Mouse (Mus musculus) liver, postnatal 0 days (tissue): ENCODE results near the gene Prkcb. TPM values are rescaled to one million over a fixed set of nuclear protein-coding genes. Genes with fewer than 3 reads are reported as not detected.

ENCODE experiments used
- ATAC-seq: fragments of 200-750 bp; cut with Nextera tagmentation; 2 replicates; pipeline ENCODE4 v1.8.0; 2017; ENCODE audit warnings: mild to moderate bottlenecking, moderate library complexity
- DNase-seq: peaks from one replicate; pipeline ENCODE4 v3.0.0-alpha.2; 2016
- H3K27ac ChIP-seq: fragments of 300-500 bp; sonication (generic); 2 replicates; pipeline ENCODE4 v1.5.1; 2014; ENCODE audit warnings: antibody characterized with exemption, moderate library complexity, mild to moderate bottlenecking, low read depth
- H3K27me3 ChIP-seq: fragments of 300-500 bp; sonication (generic); 2 replicates; pipeline ENCODE4 v1.6.1; 2014; ENCODE audit warnings: low read length, control low read depth, mixed read lengths; ENCODE audit not compliant: insufficient read depth
- H3K36me3 ChIP-seq: fragments of 300-500 bp; sonication (generic); replicated peaks from 2 replicates; pipeline ENCODE4 v1.6.1; 2014; ENCODE audit warnings: mild to moderate bottlenecking, control low read depth, low read length, moderate library complexity, mixed read lengths; ENCODE audit not compliant: insufficient read depth
- H3K4me1 ChIP-seq: fragments of 300-500 bp; sonication (generic); 2 replicates; pipeline ENCODE4 v1.6.1; 2014; ENCODE audit warnings: antibody characterized with exemption, mild to moderate bottlenecking, control low read depth; ENCODE audit not compliant: insufficient read depth
- H3K4me2 ChIP-seq: fragments of 300-500 bp; sonication (generic); 2 replicates; pipeline ENCODE4 v1.6.1; 2014; ENCODE audit warnings: low read depth, mild to moderate bottlenecking, low read length, moderate library complexity, mixed read lengths
- H3K4me3 ChIP-seq: fragments of 300-500 bp; sonication (generic); 2 replicates; pipeline ENCODE4 v1.5.1; 2014; ENCODE audit warnings: low read depth, low read length
- H3K9ac ChIP-seq: fragments of 300-500 bp; sonication (generic); replicated peaks from 2 replicates; pipeline ENCODE4 v1.6.1; 2014; ENCODE audit warnings: mild to moderate bottlenecking, moderate library complexity
- H3K9me3 ChIP-seq: fragments of 300-500 bp; sonication (generic); 2 replicates; pipeline ENCODE4 v1.6.1; 2016; ENCODE audit warnings: mild to moderate bottlenecking, control low read depth, low read length, mixed read lengths
- CTCF ChIP-seq: sonication (generic); IDR thresholded peaks from 2 replicates; pipeline ENCODE4 v1.5.1; 2016; ENCODE audit warnings: antibody characterized with exemption, low read depth
- EP300 ChIP-seq: IDR thresholded peaks from 2 replicates; pipeline ENCODE4 v1.6.1; 2016; ENCODE audit warnings: antibody characterized with exemption, low read depth, mild to moderate bottlenecking
- WGBS: fragments of 180-500 bp; shearing (Covaris S2); extraction: QIAGEN DNeasy Blood & Tissue Kit; methylation state at CpG from one replicate; pipeline ENCODE4 v1.1.7; 2014; ENCODE audit not compliant: insufficient replicate concordance; 5-methylcytosine and 5-hydroxymethylcytosine counted together
- polyA plus RNA-seq: library from polyadenylated mRNA; unstranded; fragments of >200 nt; fragmentation: Nextera tagmentation; extraction: Ambion mirVana; gene quantifications from 2 replicates; pipeline ENCODE4 v1.2.1, GENCODE M21; 2015

Prkcb gene
- polyA plus RNA-seq, 1 experiment from 2014 or later: 8.1 TPM

DNA sequence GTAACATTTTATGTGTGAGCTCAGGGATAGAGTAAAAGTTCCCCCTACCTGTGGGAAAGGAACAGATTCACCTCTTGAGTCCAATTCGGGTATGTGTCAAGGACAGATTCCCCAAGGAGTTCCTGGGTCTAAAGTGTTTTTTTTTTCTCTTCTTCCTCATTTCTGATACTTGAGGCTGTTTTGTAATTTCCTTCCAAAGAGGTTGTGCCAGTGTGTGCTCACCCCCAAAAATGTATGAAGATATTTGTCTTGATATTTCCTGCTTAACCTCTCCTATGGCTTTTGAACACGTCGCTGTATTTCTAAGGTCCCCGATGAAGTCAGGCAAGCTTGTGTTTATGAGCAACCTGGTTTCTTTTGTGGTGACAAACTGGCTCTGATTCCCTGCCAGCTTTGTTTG lies 30.0 kb upstream of the Prkcb start:
- Histone ChIP-seq H3K4me1 (peaks cover 2% of the 10 kb centered on the region), H3K27me3 (no peaks in the 10 kb centered on the region), H3K36me3 (no peaks in the 10 kb centered on the region), H3K4me2 (no peak overlapping the region), H3K9me3 (no peaks in the 10 kb centered on the region), H3K4me3 (no peak overlapping the region), H3K9ac (no peak overlapping the region), H3K27ac (peak overlapping the region; percentile 44; the same call in 1 of the 2 replicates)
- DNase-seq: no peak
- no peak for ATAC-seq
- WGBS: 58% methylated on average over 4 of the region's 4 CpGs
- no peak for TF ChIP-seq CTCF
- no peak for TF ChIP-seq EP300

DNA sequence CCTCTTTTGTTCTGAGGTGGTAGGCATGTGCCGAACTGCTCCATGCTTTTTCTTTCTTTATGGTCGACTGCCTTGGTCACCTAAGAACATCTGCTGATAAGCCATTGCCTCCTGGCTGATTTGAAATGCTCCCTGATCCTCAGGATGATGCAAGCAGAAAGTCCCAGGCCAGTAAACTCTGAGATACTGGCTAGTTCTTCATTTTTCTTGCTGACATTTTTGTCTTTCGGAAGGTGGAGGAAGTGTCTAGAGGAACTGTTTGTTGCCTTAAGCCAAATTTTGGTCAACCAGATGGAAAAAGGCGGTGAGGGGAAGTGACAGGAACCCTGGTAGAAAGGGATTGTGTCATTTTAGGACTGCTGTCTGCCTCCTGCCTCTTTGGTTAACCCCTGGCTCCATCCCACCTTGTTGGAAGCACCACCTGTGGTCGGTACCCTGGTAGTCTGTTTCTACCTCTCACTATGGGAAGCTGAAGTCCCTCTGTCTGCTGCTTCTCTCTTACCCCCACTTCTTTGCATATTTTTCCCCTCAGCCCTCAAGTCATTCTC lies 28.4 kb upstream of the Prkcb start:
- Histone ChIP-seq H3K27ac (peak overlapping the region; percentile 57), H3K36me3 (no peaks in the 10 kb centered on the region), H3K4me3 (no peak overlapping the region), H3K9ac (no peak overlapping the region), H3K9me3 (no peaks in the 10 kb centered on the region), H3K4me1 (peaks cover 2% of the 10 kb centered on the region), H3K27me3 (no peaks in the 10 kb centered on the region), H3K4me2 (no peak overlapping the region)
- WGBS: 51% methylated on average over 5 of the region's 5 CpGs
- TF ChIP-seq CTCF: no peak
- no peak for TF ChIP-seq EP300
- ATAC-seq (peak; percentile 31; the same call in 1 of the 2 replicates), DNase-seq (no peak)

- no peaks in the 10 kb centered on the region for H3K9me3 ChIP-seq
- H3K27ac ChIP-seq: no peak overlapping the region
- no peak overlapping the region for H3K4me3 ChIP-seq
- no peaks in the 10 kb centered on the region for H3K36me3 ChIP-seq
- no peak for DNase-seq
- WGBS: 64% methylated on average over 4 of the region's 4 CpGs
- TF ChIP-seq CTCF (no peak), EP300 (no peak)
- no peak overlapping the region for H3K4me2 ChIP-seq
- no peak overlapping the region for H3K9ac ChIP-seq
- no peaks in the 10 kb centered on the region for H3K27me3 ChIP-seq
- ATAC-seq: no peak
- no peaks in the 10 kb centered on the region for H3K4me1 ChIP-seq
Measured at GRCm38 (mm10) chr7:122268983-122269486, 19.5 kb upstream of the Prkcb start.

DNA sequence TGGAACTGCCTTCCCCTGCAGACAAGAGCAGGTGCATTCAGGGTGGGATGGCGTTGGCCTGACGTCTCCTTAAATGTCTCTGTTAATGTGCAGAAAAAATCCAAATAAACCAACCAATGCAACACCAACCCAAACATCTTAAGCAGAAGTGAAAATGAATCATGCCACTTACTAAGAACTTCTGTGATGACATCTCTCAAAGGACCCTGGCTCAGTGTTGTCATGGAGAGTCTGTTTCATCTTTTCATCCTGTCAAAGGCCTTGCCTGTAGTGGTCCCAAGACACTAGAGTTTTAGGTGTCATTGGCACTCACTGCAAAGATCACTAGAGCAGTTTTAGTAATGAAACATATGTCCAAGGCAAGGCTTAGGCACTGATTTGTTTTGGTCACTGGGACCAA lies 16.2 kb upstream of the Prkcb start:
- H3K4me2 ChIP-seq: no peak overlapping the region
- H3K4me1 ChIP-seq: no peaks in the 10 kb centered on the region
- WGBS: 94% methylated on average over 2 of the region's 2 CpGs
- no peaks in the 10 kb centered on the region for H3K9me3 ChIP-seq
- H3K27ac ChIP-seq: no peak overlapping the region
- TF ChIP-seq EP300 (no peak), CTCF (no peak)
- ATAC-seq (no peak), DNase-seq (no peak)
- H3K9ac ChIP-seq: no peak overlapping the region
- H3K27me3 ChIP-seq: no peaks in the 10 kb centered on the region
- H3K4me3 ChIP-seq: no peak overlapping the region
- no peaks in the 10 kb centered on the region for H3K36me3 ChIP-seq

- ATAC-seq: no peak
- Histone ChIP-seq H3K4me2 (no peak overlapping the region), H3K4me3 (no peak overlapping the region), H3K9me3 (no peaks in the 10 kb centered on the region), H3K9ac (no peak overlapping the region), H3K27ac (no peak overlapping the region), H3K27me3 (no peaks in the 10 kb centered on the region), H3K4me1 (no peaks in the 10 kb centered on the region), H3K36me3 (no peaks in the 10 kb centered on the region)
- WGBS: 81% methylated on average over 9 of the region's 9 CpGs
- TF ChIP-seq EP300 (no peak), CTCF (no peak)
- no peak for DNase-seq
Measured at GRCm38 (mm10) chr7:122279580-122279979, 9.0 kb upstream of the Prkcb start.

GRCm38 (mm10) chr7:122280334-122280733 lies 8.2 kb upstream of the Prkcb start:
- Histone ChIP-seq H3K27me3 (no peaks in the 10 kb centered on the region), H3K27ac (no peak overlapping the region), H3K4me2 (no peak overlapping the region), H3K4me1 (no peaks in the 10 kb centered on the region), H3K9ac (no peak overlapping the region), H3K4me3 (no peak overlapping the region), H3K9me3 (no peaks in the 10 kb centered on the region), H3K36me3 (no peaks in the 10 kb centered on the region)
- ATAC-seq: no peak
- no peak for TF ChIP-seq EP300
- no peak for TF ChIP-seq CTCF
- no peak for DNase-seq
- 43% methylated on average over 2 of the region's 2 CpGs for WGBS

- no peak overlapping the region for H3K4me2 ChIP-seq
- H3K36me3 ChIP-seq: no peaks in the 10 kb centered on the region
- WGBS: 64% methylated on average over 2 of the region's 2 CpGs
Measured at GRCm38 (mm10) chr7:122282584-122282983, 6.0 kb upstream of the Prkcb start.

More at GRCm38 (mm10) chr7:122282584-122282983, 6.0 kb upstream of the Prkcb start:
- no peak for TF ChIP-seq EP300
- peak; percentile 25; the same call in 1 of the 2 replicates for TF ChIP-seq CTCF
- no peak overlapping the region for H3K27ac ChIP-seq
- DNase-seq: no peak
- H3K9ac ChIP-seq: no peak overlapping the region
- no peak for ATAC-seq
- no peaks in the 10 kb centered on the region for H3K4me1 ChIP-seq
- no peaks in the 10 kb centered on the region for H3K9me3 ChIP-seq
- peaks cover 5% of the 10 kb centered on the region; the same call in 1 of the 2 replicates for H3K27me3 ChIP-seq
- no peak overlapping the region for H3K4me3 ChIP-seq
